Mouse (Mus musculus): ENCODE results near the gene Spem2. TPM values are rescaled to one million over a fixed set of nuclear protein-coding genes. Genes with fewer than 3 reads are reported as not detected.

Spem2 gene
- polyA plus RNA-seq, 1 experiment from 2014 or later = not detected

DNA sequence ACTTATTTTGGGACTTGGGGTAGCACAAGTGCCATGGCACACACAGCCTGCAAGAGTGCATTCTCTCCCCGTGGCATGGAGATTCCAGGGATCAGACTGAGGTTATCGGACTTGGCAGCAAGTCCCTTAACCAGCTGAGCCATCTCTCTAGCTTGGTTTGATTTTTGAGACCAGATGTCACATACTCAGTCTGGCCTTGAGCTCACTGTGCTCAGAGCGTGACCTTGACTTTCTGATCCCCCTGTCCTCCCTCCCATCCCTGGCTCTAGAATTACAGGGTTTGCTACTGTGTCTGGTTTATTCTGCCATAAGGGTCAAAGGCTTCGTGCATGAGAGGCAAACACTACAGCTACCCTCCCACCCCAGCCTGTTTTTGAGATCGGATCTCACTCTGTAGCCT is 28.8 kb downstream of the Spem2 start:
- no peak overlapping the region for H3K4me2 ChIP-seq (replicated peaks)
- H3K27me3 ChIP-seq (replicated peaks) = no peaks in the 10 kb centered on the region
- H3K4me3 ChIP-seq (replicated peaks) = no peak overlapping the region
- no peaks in the 10 kb centered on the region; the same call in 1 of the 2 replicates for H3K4me1 ChIP-seq (replicated peaks)
- H3K27ac ChIP-seq = no peak overlapping the region
- no peaks in the 10 kb centered on the region for H3K36me3 ChIP-seq
- WGBS = 55% methylated on average over 5 of the region's 5 CpGs
- no peaks in the 10 kb centered on the region for H3K9me3 ChIP-seq
- no peak overlapping the region for H3K9ac ChIP-seq
- no peak for ATAC-seq

DNA sequence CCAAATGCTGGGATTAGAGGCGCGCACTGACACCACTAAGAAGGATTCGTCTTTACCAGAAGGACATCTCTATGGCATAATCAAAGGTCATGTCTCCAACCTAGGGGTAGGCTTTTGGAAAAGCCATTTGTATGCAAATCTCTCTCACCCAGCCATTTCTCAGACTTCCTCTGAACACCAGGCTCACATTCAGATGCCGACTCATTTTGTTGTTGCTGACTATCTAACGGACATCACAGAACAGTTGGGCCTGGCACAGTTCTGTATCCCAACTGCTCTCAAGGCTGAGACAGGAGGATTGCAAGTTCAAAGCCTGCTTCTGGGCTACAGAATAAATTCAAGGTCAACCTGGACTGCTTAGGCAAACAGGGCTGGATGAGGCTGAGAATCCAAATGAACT is 31.0 kb downstream of the Spem2 start:
- no peak overlapping the region for H3K27ac ChIP-seq
- H3K27me3 ChIP-seq (replicated peaks) = no peaks in the 10 kb centered on the region
- no peaks in the 10 kb centered on the region; the same call in 1 of the 2 replicates for H3K4me1 ChIP-seq (replicated peaks)
- H3K36me3 ChIP-seq = no peaks in the 10 kb centered on the region
- no peaks in the 10 kb centered on the region for H3K9me3 ChIP-seq
- H3K4me2 ChIP-seq (replicated peaks) = no peak overlapping the region
- whole genome bisulfite sequencing = 88% methylated on average over 5 of the region's 5 CpGs
- H3K4me3 ChIP-seq (replicated peaks) = no peak overlapping the region
- no peak overlapping the region for H3K9ac ChIP-seq
- no peak for ATAC-seq

DNA sequence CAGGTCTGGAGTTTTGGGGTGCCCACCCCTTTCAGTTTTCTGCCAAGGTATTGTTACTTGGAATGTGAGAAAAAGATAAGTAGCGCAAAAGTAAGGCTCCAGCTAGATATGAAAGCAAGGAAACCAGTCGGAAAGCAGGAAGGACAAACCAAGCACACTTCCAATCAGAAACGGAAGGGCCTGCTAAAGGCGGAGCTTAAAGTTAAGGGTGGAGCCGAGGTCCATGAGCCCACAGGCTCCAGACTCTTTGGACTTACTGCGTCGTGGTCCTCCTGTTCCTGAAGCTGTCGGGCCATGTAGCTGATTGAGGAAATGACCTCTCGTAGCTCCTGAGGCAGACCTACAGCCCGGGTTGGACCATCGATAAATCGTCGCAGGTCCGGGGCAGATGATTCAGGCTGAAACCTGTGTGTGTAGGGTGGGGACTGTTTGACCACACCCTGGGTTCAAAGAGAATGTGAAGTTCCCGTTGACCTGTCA is 33.4 kb downstream of the Spem2 start:
- H3K9ac ChIP-seq = no peak overlapping the region
- H3K4me2 ChIP-seq (replicated peaks) = peak overlapping the region; percentile 52
- H3K4me3 ChIP-seq (replicated peaks) = peak overlapping the region; percentile 11; the same call in 1 of the 2 replicates
- H3K4me1 ChIP-seq (replicated peaks) = no peaks in the 10 kb centered on the region; the same call in 1 of the 2 replicates
- no peaks in the 10 kb centered on the region for H3K9me3 ChIP-seq
- H3K27ac ChIP-seq = no peak overlapping the region; the same call in 1 of the 2 replicates
- WGBS = 31% methylated on average over 15 of the region's 15 CpGs
- ATAC-seq = peak; percentile 89
- no peaks in the 10 kb centered on the region for H3K36me3 ChIP-seq
- H3K27me3 ChIP-seq (replicated peaks) = no peaks in the 10 kb centered on the region

DNA sequence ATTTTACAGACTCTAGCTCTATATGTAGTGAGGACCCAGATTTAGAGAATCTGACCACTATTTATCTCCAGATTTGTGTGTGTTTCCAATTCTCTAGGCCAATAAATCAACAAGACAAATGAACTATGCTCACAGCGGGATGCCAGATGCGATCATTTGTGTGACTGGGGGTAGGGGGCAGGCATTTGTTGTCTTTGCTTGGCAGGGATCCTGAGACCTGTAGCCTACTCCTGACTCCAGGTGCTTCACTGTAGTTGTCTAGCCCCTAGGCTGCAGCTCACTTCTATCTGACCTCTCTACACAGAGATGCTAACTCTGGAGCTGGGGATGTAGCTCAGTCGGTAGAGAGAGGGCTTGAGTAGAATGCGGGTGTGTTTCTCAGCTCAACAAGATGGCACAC is 36.4 kb downstream of the Spem2 start:
- Histone ChIP-seq H3K4me1 (replicated peaks) (no peaks in the 10 kb centered on the region; the same call in 1 of the 2 replicates), H3K9me3 (no peaks in the 10 kb centered on the region), H3K4me3 (replicated peaks) (no peak overlapping the region), H3K9ac (no peak overlapping the region), H3K27me3 (replicated peaks) (no peaks in the 10 kb centered on the region), H3K4me2 (replicated peaks) (no peak overlapping the region), H3K27ac (no peak overlapping the region), H3K36me3 (no peaks in the 10 kb centered on the region)
- WGBS = 32% methylated on average over 4 of the region's 4 CpGs
- no peak for ATAC-seq

DNA sequence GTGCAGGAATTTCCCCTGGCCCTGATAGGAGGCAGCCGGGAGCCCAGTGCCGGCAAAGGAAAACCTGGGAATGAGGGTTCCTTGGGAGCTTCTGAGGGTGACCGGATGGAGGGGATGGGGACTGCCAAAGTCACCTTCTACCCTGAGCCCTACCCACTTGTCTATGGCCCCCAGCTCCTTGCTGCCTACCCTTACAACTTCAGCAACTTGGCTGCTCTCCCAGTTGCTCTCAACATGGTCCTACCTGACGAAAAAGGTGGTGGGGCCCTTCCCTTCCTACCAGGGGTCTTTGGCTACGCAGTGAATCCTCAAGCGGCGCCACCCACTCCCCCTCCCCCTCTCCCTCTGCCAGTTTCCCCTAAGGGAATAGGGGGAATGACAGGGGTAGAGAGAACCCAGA is 39.3 kb downstream of the Spem2 start:
- no peak overlapping the region for H3K9ac ChIP-seq
- H3K27ac ChIP-seq = no peak overlapping the region
- H3K4me2 ChIP-seq (replicated peaks) = no peak overlapping the region
- WGBS = 50% methylated on average over 7 of the region's 7 CpGs
- no peaks in the 10 kb centered on the region for H3K36me3 ChIP-seq
- H3K4me1 ChIP-seq (replicated peaks) = no peaks in the 10 kb centered on the region
- no peak for ATAC-seq
- H3K9me3 ChIP-seq = no peaks in the 10 kb centered on the region
- no peak overlapping the region for H3K4me3 ChIP-seq (replicated peaks)
- no peaks in the 10 kb centered on the region for H3K27me3 ChIP-seq (replicated peaks)

DNA sequence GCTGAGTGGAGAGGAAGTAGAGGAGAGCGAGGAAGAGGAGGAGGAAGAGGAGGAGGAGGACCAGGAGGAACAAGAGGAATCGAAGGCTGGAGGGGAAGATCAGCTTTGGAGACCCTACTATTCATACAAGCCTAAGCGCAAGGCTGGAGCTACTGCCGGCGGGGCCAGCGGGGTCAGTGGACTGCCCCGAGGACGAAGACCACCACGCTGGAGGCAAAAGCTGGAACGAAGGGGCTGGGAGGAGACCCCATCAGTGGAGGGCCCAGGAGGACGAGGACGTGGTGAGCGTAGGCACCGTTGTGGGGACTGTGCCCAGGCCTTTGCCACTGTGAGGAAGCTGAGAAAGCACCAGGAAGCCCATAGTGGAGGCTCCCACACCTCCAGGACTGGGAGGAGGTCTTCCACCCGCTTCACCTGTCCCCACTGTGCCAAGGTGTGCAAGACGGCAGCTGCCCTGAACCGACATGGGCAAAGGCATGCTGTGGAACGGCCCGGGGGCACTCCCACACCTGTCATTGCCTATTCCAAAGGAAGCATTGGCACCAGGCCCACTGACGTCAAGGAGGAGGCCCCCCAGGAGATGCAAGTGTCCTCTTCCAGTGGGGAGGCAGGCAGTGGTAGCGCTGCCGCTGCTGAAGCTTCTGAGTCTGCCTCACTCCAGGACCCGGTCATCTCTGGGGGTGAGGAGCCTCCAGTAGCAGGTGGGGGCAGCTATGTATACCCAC is 39.8 kb downstream of the Spem2 start:
- Histone ChIP-seq H3K9ac (no peak overlapping the region), H3K4me1 (replicated peaks) (no peaks in the 10 kb centered on the region), H3K4me2 (replicated peaks) (no peak overlapping the region), H3K36me3 (no peaks in the 10 kb centered on the region), H3K27me3 (replicated peaks) (no peaks in the 10 kb centered on the region), H3K9me3 (no peaks in the 10 kb centered on the region), H3K4me3 (replicated peaks) (no peak overlapping the region), H3K27ac (no peak overlapping the region)
- no peak for ATAC-seq
- WGBS = 70% methylated on average over 23 of the region's 23 CpGs

DNA sequence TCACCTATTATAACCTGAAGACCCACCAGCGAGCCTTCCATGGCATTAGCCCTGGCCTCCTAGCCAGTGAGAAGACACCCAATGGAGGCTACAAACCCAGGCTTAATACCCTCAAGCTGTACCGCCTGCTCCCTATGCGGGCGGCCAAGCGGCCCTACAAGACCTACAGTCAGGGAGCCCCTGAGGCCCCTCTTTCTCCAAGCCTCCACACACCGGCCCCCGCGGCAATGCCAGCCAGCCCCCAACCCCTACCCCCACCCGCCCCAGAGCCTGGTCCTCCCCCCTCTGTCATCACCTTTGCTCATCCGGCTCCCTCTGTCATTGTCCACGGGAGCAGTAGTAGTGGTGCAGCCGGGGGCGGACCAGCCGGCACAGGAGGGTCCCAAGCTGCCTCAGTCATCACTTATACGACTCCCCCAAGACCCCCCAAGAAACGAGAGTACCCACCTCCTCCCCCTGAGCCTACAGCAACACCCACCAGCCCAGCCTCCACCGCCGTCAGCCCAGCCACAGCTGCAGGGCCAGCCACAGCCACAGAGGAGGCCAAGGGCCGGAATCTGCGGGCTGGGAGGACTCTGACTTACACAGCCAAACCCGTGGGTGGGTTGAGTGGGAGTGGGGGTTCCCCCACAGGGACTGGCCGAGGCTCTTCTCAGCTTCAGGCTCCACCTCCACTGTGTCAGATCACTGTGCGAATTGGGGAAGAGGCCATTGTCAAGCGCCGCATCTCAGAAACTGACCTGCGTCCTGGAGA is 40.6 kb downstream of the Spem2 start:
- H3K4me2 ChIP-seq (replicated peaks) = no peak overlapping the region
- H3K27ac ChIP-seq = no peak overlapping the region
- no peaks in the 10 kb centered on the region for H3K36me3 ChIP-seq
- H3K27me3 ChIP-seq (replicated peaks) = no peaks in the 10 kb centered on the region
- no peak for ATAC-seq
- no peaks in the 10 kb centered on the region for H3K9me3 ChIP-seq
- no peaks in the 10 kb centered on the region for H3K4me1 ChIP-seq (replicated peaks)
- no peak overlapping the region for H3K9ac ChIP-seq
- WGBS = 68% methylated on average over 26 of the region's 26 CpGs
- no peak overlapping the region for H3K4me3 ChIP-seq (replicated peaks)

DNA sequence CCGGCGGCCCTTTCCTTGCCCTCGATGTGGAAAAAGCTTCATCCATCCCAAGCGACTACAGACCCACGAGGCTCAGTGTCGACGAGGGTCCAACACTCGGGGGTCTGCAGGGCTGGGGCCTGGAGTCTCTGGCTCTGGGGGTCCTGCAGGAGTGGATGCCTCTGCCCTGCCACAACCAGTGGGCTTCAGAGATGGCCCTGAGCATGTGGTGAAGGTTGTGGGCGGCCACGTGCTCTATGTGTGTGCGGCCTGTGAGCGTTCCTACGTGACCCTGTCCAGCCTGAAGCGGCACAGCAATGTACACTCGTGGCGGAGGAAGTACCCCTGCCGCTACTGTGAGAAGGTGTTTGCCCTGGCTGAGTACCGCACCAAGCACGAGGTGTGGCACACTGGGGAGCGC is 41.8 kb downstream of the Spem2 start:
- Histone ChIP-seq H3K4me2 (replicated peaks) (no peak overlapping the region), H3K36me3 (no peaks in the 10 kb centered on the region), H3K27ac (no peak overlapping the region), H3K4me1 (replicated peaks) (no peaks in the 10 kb centered on the region), H3K4me3 (replicated peaks) (no peak overlapping the region), H3K9ac (no peak overlapping the region), H3K9me3 (no peaks in the 10 kb centered on the region), H3K27me3 (replicated peaks) (no peaks in the 10 kb centered on the region)
- no peak for ATAC-seq
- WGBS = 80% methylated on average over 20 of the region's 20 CpGs

DNA sequence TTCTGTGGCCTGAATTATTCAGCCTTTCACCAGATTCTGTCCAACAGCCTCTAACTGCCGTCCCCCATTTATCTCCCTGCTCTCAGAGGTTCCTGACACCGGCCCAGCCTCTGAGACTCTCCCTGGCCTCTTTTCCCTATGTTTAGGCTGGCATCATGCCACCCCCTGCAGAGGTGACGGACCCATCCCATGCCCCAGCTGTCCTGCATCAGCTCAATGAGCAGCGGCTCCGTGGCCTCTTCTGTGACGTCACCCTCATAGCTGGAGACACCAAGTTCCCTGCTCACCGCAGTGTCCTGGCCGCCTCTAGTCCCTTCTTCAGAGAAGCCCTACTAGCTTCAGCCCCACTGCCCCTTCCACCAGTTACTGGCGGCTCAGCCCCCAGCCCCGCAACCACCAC is 42.5 kb downstream of the Spem2 start:
- Histone ChIP-seq H3K9me3 (no peaks in the 10 kb centered on the region), H3K27ac (no peak overlapping the region), H3K4me2 (replicated peaks) (no peak overlapping the region), H3K36me3 (no peaks in the 10 kb centered on the region), H3K27me3 (replicated peaks) (no peaks in the 10 kb centered on the region), H3K4me3 (replicated peaks) (no peak overlapping the region), H3K9ac (no peak overlapping the region), H3K4me1 (replicated peaks) (no peaks in the 10 kb centered on the region)
- 68% methylated on average over 10 of the region's 10 CpGs for WGBS
- ATAC-seq = no peak

DNA sequence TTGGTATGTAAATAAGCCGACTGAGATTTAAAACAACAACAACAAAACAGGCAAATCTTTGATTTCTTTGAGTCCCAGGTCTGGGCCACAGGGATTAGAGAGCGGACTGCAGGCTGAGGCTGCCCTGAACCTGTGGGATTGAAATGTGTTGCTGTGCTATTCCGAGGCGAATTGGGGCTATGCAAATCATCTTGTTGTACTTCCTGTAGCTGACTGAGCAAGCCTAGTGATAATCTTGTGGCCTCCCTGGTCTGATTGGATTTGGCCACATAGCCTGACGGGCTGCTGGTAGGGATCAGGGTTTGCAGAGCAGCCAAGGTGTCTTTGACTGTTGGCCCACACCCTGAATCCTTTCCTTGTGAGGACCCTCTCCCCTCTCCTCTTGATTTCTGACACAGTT is 43.3 kb downstream of the Spem2 start:
- Histone ChIP-seq H3K27ac (no peak overlapping the region), H3K9ac (no peak overlapping the region), H3K27me3 (replicated peaks) (no peaks in the 10 kb centered on the region), H3K36me3 (no peaks in the 10 kb centered on the region), H3K4me1 (replicated peaks) (no peaks in the 10 kb centered on the region), H3K4me3 (replicated peaks) (no peak overlapping the region), H3K4me2 (replicated peaks) (no peak overlapping the region), H3K9me3 (no peaks in the 10 kb centered on the region)
- 65% methylated on average over 5 of the region's 5 CpGs for WGBS
- no peak for ATAC-seq

DNA sequence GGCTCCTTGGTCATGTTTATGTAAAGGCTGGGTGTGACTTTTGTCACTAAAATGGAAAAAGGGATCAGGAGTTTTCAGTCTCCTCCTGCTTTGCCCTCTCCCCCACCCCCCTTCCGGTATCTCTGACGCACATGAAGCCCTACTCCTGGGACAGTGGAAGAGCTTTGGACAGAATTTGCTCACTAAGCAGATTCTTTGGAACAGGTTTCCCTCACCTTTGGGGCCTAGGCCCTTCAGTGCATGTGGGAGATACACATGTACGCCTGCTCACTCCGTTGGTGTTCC is 50.7 kb downstream of the Spem2 start:
- Histone ChIP-seq H3K9me3 (no peaks in the 10 kb centered on the region), H3K27ac (no peak overlapping the region), H3K9ac (no peak overlapping the region; the same call in 1 of the 2 replicates), H3K4me3 (replicated peaks) (no peak overlapping the region), H3K4me2 (replicated peaks) (peak overlapping the region; percentile 81), H3K36me3 (no peaks in the 10 kb centered on the region), H3K27me3 (replicated peaks) (no peaks in the 10 kb centered on the region), H3K4me1 (replicated peaks) (peaks cover 21% of the 10 kb centered on the region)
- no peak for ATAC-seq
- WGBS = 51% methylated on average over 4 of the region's 4 CpGs

DNA sequence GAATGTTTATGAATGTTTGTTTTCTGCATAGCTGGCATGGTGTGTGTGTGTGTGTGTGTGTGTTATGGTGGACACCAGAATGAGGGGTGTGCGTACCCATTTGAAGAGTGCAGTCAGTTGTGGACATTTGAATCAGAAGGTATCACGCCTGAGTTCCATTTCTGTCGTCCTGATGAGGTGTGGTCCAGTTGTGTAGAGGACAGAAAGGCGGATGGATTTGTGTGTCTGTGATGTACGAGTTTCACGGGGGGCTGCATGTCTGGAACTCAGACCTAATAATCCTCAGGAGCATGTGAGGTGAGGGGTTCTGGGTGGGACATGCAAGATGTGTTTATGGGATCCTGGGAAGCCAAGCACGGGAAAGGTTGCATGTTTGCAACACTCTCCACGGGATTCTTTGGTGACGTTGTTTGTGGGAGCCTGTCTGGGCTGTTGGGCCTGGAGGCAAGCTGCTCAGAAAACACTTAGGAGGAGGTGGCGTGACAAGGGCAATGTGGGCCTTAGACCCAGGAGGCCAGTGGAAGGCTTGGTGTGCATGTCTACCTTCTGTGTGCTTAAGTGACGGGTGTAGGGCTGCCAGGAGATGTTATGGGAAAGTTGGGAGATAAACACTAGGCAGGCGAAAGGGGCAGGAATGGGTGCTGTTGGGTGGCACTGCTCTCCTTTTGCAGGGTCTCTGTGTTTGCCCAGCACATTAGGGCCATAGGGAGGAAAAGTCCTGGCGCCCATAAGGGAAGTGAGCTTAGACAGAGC is 51.2 kb downstream of the Spem2 start:
- H3K27me3 ChIP-seq (replicated peaks) = no peaks in the 10 kb centered on the region
- 61% methylated on average over 13 of the region's 13 CpGs for WGBS
- no peaks in the 10 kb centered on the region for H3K36me3 ChIP-seq
- peaks cover 21% of the 10 kb centered on the region for H3K4me1 ChIP-seq (replicated peaks)
- no peak for ATAC-seq
- peak overlapping the region; percentile 90; the same call in 1 of the 2 replicates for H3K27ac ChIP-seq
- H3K4me2 ChIP-seq (replicated peaks) = peak overlapping the region; percentile 81
- peak overlapping the region; percentile 95 for H3K4me3 ChIP-seq (replicated peaks)
- peak overlapping the region; percentile 93; the same call in 1 of the 2 replicates for H3K9ac ChIP-seq
- no peaks in the 10 kb centered on the region for H3K9me3 ChIP-seq
